Mouse (Mus musculus) induced T-regulatory cell, adult 2 months (primary cell): ENCODE measurements around the gene Dtnb.
"Not testable (repeated sequence)": the region's sequence is repeated elsewhere in the genome, so short reads cannot be mapped to it uniquely, and the experiment has no call there.

Experiments used
- DNase-seq: peaks from one replicate; pipeline ENCODE4 v3.0.0-alpha.2; 2012; ENCODE audit warnings: low read depth

The Dtnb gene

DNA sequence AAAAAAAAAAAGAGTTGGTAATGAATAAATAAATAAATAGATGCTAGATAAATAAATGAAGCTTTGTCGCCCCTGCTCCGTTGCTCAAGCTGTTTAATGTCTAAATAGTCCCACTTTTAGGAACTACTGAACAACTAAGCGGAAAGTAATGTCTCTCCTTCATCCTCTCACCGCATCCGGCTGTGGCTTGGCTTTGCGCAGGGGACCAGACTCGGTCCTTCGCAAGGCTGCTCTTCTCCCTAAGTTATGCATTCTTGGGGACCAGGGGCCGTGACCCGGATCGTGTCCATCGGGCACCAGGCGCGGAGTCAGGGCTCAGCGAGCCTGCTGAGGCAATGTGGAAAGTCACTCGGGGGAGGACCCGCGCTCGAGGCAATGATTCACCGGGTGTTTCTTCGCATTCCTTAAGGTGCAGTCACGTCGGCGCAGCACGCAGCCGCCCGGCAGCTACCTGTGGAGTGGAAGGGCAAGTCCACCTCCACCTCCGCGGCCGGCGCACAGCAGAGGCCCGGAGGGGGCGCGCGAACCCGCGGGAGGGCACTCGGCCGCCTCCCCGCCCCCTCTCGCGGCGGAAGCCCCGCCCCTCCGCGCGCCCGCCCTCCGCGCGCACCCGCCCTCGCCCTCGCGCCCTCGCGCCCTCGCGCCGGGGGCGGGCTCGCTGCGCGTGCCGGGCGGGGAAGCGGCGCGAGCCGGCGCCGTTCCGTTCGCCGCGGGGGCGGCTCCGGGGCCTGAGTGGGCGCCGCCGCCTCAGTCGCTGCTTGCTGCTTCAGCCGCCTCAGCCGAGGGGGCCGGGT, at the start of gene Dtnb:
TSS of gene Dtnb (plus strand) at position 595 of the 794 bp plus-strand sequence.
- peak; percentile 85 for DNase-seq

DNA sequence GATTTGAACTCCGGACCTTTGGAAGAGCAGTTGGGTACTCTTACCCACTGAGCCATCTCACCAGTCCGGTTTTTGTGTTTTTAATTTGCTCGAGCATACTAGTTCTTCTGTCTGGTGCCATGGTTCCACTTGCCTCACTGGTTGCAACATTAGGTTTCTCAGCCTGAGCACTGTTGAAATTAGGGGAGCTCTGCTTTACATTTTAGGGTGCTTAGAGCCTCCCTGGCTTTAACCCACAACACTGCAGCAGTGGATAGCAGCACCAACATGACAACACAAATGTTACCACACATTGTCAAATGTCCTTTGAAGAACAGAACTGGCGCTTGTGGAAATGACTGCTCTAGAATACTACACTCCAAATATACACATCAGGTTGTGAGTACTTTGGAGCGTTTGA, 46.6 kb upstream of the Dtnb start:
- DNase-seq: no peak

DNA sequence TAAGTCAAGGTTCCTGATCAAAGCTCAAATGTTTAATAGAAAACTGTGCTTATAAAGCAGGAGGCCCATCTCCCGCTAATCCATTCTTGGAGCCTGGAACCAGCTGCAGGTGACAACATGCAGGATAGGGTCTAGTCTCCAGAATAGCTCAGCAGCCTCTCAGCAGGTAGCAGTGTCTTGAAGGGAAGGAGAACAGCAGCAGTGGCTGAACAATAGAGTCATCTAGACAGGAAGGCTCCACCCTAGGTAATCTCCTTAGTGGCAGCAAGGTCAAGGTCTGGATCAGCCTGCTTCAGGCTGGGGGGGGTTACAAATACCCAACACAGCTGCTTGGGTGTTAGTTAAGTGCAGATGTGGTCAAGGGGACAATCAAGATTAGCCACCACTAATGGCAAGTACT, 36.7 kb upstream of the Dtnb start:
- DNase-seq: not testable (repeated sequence)

DNA sequence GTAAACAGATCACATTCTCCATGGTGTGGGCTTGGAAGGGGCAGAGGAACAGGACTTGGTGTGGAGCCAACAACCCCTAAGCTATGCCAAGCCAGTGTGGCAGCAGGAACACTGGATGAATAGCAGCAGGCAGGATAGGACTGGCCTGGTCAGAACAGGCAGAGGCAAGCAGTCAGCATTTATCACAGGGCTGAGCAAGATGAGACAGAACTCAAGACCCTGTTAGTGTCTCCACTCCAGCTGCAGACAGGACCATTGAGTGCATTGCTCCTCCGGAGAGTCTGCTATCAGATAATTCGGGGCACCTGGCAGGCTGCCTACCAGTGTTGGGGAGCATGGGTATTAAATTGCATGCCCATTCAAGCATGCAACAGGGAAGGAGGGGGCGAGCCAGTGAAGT, 34.6 kb upstream of the Dtnb start:
- no peak for DNase-seq

DNA sequence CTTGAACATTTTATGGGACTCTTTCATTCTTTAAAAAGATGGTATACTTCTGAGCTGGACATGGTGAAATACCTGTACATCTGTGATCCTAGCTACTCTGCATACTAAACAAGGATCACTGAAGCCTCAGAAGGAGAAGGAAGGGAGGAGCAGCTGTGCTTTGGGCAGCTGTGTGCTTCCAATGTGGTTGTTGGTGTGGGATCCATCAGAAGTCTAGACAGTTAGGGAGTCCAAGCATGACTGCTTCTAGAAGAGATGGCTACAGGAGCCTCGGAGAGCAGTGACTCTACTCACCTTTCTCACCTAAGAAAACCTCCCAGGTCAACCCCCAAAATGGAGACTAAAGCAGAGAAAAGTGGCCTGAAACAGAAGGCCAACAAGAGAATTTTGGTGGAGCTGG, 34.1 kb upstream of the Dtnb start:
- no peak for DNase-seq

DNA sequence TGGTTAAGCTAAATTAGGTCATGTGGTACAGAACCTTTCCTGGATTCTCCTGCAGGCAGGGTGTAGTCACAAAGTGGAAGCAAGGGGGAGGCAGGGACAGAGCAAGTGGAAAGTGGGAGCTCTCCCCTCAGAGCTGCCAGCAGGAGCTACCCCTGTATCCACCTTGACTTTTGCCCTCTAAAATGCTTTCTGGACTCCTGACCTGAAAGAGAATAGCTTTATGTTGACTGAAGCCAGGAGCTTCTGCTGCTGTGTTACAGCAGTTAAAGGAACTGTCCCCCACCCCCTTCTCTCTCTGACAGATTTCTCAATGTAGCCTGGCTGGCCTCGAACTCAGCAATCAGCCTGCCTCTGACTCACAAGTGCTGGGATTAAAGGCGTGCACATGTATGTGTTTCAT, 32.6 kb upstream of the Dtnb start:
- DNase-seq: no peak

DNA sequence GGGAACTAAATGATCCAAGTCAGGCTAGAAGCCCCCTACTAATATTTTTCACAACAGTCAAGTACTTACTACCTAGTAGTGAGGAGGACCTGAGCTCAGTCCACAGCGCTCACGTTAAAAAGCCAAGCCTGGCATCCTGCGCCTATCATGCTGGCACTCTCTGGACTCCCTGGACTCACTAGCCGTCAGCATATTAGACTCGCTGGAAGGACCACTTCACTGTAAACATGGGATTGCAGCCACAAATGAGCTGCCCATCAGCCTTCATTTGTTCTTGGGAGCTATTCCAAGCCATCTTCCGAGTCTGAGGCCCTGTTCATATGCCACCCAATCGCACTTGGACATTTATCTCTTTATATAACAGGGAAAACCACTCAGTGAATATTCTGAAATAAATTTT, 31.3 kb upstream of the Dtnb start:
- DNase-seq: no peak

DNA sequence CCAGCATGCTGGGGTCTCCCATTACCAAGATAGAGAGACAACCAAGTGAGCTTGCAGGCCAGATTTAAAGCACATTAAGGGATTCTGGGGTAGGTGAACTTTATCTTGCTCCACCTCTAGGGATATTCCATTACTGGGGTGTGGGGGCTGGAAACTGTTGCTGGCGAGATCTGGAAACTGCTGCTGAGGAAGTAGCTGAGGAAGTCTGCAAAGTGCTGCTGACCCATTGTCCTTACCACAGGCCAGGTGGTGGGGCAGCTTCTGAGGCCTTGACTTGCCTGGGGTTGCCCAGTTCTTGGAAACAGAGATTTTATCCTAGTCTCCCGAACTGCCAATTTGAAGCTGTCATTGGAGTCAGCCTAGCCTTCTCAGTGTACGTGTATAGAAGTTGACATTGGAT, 26.7 kb upstream of the Dtnb start:
- DNase-seq: no peak

DNA sequence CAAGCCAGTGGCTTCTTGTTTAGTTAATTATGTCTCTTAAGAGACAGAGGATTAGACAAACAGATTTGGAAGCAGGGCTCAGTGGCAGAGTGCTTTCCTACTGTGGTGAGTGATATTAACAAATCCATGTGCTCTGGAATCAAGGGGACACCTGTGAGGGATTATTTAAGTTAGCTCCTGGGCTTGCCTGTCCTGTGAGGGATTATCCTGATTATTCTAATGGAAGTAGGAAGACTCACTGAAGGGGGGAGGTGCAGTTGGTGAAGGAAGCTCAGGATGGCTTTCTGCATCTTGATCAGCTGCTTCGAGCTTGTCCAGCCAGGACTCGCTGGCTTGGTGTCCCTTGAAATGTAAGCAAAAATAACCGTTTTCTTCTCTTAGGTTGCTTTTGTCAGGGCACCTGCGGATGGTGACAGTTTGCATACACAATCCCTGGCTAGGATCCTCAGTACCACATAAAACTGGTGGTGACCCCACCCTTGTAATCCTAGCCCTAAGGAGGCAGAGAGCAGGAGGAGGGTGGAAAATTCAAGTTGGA, 26.0 kb upstream of the Dtnb start:
- no peak for DNase-seq

DNA sequence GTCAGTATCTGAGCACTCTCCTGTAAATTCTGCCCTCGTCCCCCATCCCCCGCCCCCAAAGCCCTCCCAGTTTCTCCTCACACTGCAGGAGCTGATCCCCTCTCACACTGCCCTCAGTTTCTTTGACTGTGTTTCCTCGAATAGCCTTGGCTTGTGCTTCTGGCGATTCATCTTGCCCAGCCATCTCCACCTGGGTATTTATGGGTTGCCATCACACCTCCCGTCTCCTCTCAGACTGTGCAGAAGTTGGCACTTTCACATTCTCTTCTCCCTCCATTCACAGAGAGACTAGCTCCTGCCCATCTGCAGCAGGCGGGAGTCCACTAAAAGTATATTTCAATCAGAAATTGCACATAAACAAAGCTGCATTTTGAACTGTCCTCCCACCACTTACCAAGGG, 25.4 kb upstream of the Dtnb start:
- no peak for DNase-seq

DNA sequence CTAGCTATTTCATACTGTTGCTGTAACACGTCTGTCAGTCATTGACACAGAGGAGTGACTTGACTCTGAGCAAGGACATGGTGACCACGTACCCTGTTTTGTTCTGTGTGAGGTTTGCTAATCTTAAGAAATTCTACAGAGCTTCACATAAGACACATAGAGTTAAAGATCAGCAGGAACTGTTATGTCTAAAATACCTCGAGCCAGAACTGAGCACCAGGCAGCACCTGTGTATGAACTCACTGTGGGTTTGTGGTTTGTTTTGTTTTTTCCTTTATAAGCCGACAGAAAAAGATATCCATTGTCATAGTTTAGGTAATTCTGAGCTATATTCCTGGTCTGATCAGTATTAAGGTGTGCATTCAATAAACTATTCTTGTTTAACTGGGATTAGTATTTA, 24.7 kb upstream of the Dtnb start:
- DNase-seq: peak; percentile 71

DNA sequence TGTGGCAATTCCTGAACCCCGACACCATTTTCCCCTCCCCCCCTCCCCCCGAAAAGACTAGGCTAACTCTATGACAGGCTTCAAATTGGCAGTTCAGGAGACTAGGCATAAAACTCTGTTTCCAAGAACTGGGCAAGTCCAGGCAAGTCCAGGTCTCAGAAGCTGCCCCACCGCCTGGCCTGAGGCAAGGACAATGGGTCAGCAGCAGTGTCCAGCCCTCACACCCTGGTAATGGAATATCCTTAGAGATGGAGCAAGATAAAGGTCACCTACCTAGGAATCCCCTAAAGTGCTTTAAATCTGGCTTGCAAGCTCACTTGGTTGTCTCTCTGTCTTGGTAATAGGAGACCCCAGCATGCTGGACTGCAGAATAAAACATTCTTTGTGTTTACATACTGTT, 24.3 kb upstream of the Dtnb start:
- DNase-seq: peak; percentile 28

DNA sequence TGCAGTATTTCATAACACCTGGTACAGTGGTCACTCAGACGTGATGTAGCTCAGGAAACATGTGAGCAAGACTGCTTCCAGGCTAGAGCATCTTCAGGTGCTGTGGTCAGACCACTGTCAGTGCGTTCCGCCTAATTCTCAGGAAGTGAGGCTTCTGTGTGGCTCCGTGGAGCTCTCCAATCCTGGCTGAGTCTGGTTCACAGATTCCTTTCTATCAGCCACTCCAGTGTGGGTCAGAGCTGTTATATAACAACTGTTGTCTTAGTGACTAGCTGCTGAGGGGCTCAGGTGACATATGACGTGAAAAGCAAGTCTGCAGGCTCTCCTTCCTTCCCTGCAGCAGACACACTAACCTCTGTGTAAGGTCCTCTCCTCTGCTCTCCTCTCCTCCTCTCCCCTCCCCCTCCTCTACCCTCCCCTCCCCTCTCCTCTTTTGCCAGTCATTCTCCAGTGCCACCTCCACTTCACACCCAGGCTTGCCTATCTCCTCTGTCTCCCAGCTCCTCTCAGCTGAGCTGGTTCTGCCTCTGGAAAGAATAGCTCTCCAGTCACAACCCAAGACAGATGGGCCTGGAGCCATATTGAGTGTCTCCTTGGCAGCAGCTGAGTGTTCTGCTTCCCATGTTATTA, 23.5 kb upstream of the Dtnb start:
- DNase-seq: peak; percentile 46

DNA sequence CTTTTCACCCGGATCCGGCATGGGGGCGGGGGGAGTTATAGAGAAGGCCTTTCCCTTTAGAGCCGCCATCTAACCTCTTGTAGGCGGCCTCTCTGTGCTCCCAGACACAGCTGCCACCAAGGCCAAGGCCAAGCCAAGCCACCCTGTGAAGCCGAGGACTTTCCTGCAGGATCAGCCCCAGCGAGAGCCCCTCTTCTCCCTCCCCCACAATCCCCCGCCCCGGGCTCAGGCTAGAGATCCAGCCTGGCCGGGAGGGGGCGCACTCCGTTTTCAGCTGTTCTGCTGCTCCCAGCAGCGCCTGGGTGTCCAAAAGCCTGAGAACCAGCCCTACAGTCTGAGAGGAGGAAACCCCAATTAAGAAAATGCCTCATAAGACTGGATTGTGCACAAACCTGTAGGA, 21.9 kb upstream of the Dtnb start:
- no peak for DNase-seq

DNA sequence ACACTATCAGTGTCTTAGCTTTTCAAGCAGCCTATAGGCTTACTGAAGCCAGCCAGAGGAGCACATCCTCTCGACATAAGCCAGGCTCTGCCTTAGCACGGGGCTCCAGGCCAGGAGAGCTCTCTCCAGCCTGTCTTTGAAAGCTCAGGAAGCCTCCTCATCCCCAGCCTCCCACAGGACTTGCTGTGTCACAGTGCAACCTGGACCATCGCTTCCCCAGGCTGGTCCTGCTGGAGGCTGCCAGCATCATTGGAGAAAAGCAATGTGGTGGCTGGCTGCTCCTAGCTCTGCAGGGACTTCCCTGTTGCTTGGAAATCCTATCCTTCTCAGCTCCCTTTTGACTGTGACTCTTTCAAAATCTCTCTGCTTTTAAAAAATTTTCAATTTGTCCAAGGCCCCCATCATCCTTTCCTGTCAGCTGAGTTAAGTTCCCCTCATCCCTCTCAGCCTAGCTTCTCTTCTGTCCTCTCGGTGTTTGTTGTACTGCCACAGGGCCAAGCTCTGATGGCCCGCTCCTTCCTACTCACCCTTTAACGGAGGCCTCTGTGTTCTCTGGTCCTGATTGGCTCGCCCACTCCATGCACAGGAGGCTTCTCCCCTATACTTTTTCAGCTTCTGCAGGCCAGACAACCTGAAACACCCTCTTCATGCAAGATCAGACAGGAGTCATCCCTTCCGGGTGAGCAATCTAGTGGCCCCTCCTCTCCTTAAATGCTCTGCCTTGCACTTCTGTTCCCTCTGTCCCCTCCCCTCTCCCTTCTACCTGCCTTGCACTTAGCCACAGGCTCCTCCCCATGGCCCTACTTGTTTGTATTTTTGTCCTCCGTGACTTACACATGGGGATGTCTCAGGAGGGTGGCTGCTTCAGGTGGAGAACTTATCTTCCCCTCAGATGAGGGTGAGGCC, 14.5 kb upstream of the Dtnb start:
- no peak for DNase-seq

DNA sequence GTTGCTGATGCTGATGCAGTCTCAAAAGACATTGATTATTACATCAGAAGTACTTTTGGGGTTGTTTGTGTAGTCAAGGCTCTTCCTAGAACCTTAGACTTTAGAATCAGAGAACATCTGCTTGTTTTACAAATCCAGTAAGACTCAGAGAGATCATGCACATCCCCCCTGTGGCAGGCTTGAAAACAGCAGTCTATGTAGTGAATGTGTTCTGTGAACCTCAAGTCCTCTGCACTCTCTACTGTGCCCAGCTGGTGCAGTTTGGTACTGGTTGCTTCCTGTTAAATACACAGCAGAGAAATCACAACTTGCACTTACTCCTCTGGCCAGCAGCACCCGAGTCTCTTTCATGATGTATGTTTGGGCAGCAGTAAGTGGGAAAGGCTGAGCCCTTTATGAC, 11.6 kb upstream of the Dtnb start:
- peak; percentile 89 for DNase-seq

DNA sequence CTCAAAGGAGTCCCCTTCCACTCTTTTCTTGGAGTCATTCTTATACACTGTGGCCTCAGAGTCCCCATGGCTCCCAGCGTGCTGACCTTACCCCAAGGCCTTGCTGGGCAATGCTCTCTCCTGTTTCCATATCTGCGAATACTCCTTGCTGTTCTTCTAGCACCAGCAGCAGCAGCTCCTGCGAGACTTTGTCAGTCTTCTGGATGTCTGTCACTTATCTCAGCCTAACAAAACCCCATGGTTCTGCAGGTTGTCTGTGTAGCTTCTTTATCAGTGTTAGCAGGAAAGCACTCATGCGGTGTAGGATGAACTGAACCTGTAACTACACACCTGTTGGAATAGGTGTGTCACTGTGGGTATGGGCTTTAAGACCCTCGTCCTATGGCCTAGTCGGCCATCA, 11.1 kb upstream of the Dtnb start:
- no peak for DNase-seq

DNA sequence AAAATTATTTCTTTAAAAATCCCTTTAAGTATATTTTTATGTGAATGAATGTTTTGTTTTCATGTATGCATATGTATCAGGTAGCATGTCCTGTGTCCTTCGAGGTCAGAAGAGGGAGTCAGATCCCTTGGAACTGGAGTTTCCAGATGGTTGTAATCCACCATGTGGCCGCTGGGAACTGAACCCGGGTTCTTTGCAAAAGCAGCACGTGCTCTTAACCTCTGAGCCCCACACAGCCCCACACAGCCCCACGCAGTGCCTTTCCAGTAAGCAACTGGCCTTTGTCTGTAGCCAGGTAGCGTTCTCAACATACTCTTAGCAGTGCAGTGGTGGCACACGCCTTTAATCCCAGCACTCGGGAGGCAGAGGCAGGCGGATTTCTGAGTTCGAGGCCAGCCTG, 9.4 kb upstream of the Dtnb start:
- no peak for DNase-seq

DNA sequence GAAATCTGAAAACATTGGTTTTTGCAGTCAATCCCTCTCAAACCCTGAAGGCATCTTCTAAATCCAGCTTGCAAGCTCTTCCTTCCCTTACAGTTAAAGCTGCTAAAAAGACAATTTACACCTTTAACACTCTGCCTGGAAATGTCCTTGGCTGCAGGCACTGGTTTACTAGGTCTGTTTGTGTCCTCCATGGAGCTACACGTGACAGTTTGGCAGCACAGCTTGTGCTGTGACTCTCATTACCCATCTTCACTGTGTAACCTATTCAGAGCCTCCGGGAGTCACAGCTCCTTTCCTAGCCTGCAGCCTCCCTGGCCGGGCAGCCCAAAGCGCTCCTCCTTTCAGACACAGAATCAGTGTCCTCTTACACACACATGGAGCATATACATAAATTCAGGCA, 8.5 kb upstream of the Dtnb start:
- DNase-seq: no peak

DNA sequence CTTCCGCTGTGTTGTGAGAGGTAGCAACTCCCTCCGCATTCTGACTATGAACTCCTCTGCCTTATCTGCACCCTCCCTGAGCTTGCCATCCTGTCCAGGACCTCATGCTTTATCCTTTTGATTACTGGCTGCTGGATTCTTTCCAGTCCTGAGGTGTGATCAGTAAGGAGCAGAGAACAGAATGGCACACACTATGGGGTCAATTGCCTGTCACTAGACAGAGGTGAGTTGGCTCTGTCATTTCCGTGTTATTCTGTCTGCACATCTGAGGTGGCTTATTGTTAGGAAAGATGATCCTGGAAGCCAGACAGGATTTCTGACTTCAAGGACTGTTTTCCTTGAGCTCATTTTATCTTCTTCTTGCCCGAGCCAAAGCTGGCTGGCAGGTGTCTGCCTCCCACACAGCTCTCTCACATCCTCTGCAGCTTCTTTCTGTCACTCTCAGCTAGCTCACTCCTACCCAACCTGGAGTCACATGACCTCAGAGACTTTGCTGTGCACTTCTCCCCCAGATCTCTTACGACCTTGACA, 3.7 kb upstream of the Dtnb start:
- DNase-seq: peak; percentile 64

DNA sequence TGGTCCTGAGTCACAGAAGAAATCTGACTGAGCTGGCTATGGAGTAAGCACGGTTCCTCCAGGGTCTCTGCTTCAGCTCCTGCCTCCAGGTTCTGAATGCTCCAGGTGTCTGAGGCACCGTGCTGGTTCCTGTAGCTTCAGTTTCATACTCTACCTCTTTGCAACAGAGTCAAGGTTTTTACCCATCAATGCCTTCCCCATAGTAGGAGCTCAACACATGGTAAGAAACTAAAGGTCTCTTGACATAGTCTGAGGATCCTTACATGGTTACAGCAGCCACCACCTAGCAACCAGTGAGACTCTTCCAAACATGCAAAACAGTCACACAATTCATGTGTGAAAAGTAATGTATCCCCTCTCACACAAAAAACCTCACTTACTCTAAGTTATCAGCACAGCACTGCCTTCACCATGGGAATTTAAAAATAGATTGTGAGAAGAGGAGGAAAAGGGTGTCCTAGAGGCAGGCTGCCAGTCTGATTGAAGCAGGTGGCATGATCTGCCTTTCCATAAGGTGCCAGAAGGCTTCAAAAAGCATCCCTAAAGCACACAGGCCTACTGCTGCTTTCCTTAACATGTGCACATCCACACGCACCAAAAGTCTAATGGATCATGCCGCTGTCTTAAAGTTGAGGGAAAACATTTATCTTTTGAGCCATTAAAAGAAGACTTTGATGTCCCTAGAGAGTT, 1.3 kb upstream of the Dtnb start:
- DNase-seq: peak; percentile 46
